Mouse (Mus musculus) bone marrow, adult 2 months (tissue): ENCODE measurements around the gene Cldn24.

Experiments used
- CTCF ChIP-seq: fragments of 200-500 bp; IDR thresholded peaks from 2 replicates; pipeline ENCODE4 v1.5.1; 2011; ENCODE audit warnings: low read length, control low read depth; ENCODE audit not compliant: control insufficient read depth, insufficient read depth
- POLR2A ChIP-seq: fragments of 200-500 bp; IDR thresholded peaks from 2 replicates; pipeline ENCODE4 v1.6.1; 2011; ENCODE audit warnings: low read depth, mild to moderate bottlenecking, control low read depth, low read length, borderline replicate concordance; ENCODE audit not compliant: control insufficient read depth

DNA sequence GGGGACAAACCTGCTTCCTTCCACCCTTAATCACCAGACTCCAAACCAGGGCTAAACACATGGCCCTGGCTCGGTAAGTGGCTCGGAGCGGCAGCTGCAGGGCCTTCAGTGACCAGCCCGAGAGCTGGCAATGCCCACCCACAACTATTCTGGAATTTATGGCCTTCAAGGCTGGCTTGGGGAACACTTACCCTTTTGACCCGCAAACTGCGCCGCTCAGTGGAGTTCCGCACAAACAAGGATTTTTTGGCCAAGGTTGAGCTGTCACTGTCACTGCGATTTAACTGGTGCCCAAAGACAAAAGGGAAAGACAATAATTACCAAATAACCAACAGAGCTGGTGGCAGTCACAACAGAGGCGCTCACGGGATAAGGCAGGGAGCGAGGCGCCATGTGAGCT lies 24.0 kb downstream of the Cldn24 start:
- TF ChIP-seq POLR2A: no peak
- TF ChIP-seq CTCF: no peak
